Mouse (Mus musculus) layer of hippocampus, adult 8-10 months (tissue): ENCODE measurements around the gene Cdc34. TPM values are rescaled to one million over a fixed set of nuclear protein-coding genes. Genes with fewer than 3 reads are reported as not detected.

Experiments used
- DNase-seq, 2 experiments: peaks; one replicate each; pipeline ENCODE4 v3.0.0; 2022; ENCODE audit warnings: low spot score in 2 of 2
- total RNA-seq, 4 experiments: library from RNA; stranded (reverse); gene quantifications; 2 replicates each; pipeline ENCODE4 v1.2.4; 2022

The Cdc34 gene
- total RNA-seq: 10 to 100 TPM; 57.9 to 67.0 (median 66.1) TPM

DNA sequence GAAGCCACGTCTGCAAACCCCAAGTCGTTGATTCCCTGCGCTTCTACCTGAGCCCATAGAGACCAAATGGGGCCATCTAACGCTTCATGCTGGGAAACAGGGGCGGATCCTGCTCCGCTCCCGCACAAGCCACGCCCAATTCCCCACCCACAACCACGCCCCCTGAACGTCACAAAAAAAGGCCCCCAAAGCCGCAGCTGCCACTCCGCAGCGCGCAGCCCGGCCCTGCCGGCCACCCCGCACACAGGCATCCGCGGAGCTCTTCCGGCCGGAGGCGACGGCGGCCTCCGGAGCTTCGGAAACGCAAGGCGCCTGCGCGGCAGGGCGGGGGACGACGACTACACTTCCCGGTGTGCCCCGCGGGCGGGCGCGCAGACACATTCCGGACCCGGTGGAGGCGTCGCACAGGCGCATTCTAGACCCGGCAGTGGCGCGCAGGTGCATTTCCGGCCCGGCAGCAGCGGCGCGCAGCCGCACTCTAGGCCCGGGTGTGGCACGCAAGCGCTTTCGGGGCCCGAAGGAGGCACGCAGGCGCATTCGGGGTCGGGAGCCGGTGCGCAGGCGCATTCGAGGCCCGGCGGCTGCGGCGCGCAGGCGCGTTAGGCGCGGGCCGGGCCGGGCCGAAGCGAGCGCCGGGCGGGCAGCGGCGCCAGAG is at the start of gene Cdc34:
Gene Cdc34 (plus strand): TSS at position 605 of the 655 bp plus-strand sequence.
- peak; percentile 99 to 100 for DNase-seq

DNA sequence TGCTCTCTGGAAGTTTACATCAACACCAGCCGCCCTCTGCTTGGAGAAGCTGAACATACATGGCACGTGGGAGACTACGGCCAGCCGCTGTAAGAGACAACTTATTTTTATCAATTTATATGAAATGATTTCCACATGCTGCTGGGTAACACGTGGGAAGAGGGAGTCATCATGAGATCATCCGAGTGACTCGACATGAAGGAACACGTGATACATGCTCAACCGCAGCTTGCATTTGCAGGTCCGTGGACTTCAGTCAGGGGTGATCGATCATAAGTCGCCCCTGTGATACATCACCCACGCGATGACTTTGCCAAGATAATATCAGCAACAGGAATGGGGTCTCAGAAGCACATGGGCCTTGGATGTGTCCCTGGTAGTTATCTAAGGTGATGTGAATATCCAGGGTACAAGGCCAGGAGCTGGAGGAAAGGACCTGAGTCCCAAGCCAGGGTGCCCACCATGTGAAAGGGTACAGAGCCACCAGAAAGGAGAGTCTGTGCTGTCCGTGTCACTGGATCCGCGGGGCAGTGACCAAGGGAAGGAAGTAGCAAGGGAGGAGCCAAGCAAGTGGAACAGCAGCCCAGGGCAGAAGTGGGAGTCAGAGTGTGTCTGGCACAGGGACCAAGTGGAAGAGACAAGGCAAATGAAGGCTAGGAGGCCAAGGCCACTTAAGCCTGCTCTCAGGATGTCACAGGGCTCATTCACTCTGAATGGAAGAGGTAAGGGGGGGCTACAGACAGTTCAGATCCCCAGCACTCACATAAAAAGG is 48.8 kb upstream of the Cdc34 start:
- DNase-seq: no peak

DNA sequence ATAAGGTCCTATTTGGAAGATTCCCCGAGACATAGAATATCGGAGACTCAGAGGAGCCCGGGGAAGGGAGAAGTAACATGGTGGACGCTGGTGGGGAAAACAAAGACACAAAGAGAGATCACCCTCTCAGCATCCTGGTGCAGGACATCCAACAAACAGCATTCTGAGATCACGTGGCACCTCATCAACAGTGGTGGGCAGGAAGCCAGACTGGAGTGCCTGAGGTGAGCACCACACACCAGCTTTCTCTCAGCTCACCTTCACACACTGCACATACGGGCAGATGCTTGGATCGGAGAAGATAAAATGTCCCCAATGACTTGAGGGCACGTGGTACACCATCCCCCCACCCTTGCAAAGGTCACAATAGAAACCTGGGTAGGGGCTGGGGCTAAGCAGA is 45.7 kb upstream of the Cdc34 start:
- no peak for DNase-seq

DNA sequence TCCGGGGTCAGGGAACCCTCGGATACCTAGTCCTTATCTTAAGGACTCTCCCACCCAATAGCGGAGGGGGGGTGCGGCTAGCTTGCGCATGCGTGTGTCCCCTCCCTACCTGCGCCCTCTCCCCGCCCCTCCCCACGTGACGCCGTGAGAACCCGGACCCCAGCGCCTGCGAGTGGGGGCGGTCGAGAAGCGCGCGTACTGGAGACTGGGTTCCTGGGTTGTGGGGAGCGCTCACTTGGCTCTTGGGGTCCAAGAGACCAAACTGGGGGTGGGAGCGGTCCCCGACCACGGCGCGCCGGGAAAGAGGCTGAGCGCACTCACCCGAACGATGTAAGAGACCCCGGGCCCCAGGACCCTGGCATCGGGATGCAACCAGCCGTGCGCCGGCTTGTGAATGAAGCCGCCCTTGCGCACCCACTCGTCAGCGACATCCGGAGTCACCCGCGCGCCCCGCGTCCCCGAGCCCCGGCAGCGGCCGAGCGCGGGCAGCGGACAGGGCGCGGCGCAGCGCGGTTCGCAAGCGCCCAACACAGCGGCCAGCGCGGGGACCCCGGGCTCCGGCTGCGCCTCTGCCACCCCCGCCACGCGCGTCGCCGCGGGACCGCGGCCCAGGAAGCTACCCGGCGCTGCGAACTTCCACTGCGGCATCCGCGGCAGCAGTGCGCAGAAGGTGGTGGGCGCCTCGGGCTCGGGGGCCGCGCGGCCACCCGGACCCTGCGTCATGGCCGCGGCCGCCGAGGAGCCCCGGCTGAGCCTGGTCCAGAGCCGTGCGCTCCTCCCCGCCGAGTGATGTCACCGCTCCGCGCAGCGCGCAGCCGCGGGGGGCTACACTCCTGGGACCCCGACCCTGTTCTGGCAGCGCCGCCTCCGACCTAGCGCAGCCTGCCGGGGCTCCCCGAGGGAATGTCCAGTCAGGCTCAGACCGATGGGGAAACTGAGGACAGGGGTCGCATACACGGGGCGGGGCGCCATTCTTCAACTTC is 44.6 kb upstream of the Cdc34 start, which contains the start of gene Shc2:
Gene Shc2 (minus strand): TSS at position 791 of the 983 bp plus-strand sequence.
- DNase-seq: peak; percentile 73 to 78

DNA sequence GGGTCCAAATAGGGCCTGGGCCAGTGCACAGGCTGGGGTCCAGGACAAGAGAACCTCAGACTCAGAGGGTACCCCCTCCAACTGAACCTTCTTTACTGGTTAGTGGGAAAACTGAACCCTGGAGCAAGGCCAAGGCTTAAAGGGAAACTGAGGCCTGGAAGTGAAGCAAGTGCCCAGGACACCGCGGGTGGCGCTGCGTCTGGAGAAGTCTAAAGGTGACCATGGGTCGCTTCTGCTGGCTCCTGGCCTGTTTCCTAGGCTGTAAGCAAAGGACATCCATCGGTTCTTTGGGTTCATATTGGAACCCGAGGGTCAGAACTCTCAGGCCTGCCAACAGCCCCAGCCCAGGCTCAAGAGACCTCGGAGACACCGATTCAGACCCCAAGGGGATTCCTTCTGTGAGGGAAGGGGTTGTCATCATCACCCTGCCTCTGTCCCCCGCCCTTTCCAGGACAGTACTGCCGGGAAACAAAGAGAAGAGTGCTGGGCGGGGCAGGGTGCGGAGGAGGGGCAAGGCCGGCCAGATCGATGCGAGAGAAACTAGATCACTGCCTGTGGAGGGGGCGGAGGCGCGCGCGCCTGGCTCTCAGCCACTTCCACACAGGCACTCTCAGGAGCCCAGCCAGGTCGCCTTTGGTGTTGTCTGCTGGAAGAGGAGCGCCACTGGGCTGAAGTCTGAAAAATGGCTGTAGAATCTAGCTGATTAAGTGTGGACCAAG is 43.4 kb upstream of the Cdc34 start:
- DNase-seq: no peak

DNA sequence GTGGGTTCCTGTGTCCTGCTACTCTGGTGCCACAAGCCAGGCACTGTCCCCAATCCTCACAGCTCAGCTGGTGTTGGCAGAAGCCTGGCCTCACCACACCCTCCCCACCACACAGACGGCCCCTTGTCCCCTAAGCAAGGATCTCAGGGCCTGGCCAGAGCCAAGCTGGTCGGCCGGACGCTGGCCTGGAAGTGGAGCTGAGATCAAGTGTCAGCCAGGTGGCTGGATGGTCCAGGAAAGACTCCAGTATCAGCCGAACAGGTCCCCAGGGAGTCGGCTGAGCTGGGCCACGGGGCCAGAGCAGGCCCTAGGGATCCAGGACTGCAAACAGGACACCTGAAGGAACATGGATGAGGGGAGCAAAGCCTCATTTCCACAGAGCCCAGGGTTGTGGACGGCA is 36.3 kb upstream of the Cdc34 start, which contains the start of gene Odf3l2:
Gene Odf3l2 (minus strand): TSS at position 28 of the 400 bp plus-strand sequence.
- DNase-seq: no peak

DNA sequence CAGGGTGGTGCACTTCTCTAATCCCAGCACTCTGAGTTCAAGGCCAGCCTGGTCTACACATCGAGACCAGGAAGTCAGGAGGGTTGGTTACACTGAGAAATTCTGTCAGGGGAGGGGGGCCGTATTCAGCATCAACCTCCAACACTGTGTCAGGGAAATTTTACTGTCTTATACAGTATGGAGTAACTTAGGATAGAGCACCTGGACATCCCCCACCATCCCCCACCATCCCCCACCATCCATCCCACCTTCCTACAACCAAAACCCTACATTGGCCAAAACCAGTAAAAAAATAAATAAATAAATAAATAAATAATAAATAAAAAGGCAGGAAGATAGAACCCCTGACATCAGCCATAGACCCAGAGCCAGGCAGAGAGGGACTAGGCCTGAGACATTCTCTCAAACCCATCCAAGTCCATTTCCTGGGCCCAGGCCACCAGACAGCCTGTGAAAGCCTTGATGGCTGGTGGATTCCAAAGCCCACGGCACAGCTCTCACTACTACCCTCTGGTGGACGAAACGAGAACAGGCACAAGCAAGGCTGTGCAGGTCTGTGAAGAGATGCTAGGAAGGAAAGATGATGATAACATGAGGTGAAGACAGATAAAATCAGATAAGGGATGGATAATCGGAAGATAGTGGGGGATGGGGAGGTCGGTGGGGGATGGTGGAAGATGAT is 32.8 kb upstream of the Cdc34 start:
- DNase-seq: peak in 1 of 2 experiments; percentile 86

DNA sequence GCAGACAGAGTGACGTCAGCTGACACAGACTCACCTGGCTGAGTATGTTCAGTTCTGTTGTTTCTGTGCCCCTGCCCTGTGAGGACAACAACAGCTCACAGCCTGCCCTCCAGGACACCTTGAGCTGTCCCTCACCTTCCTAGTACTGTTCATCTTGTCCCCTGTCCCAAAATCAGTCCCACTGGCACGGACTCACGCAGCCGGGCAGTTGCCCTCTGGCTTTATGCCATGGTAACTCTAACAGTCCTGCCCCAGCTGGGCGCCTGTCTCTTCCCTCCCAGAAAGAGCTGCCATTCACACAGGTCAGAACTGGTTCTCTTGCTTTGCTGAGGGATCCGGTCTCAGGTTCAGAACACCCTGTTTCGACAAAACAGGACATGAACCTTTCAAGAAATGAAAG is 29.2 kb upstream of the Cdc34 start:
- DNase-seq: no peak

DNA sequence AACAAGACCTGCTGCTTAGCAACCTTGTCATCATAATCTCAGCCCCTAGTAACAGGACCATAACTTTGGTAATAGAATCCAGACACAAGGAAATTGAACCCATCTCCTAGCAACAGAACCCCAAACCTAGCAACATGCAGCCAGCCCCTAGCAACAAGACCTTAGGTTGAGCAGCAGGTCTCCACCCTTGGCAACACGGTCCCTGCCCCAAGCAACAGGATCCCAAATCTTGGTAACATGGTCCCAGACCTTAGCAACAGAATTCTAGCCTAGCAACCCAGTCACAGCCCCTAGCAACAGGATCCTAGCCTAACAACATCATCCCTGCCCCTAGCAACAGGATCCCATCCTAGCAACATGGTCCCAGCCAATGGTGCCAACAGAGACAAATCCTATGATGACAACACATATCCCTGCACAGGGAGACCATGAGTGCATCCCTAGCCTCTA is 27.0 kb upstream of the Cdc34 start:
- DNase-seq: peak; percentile 66 to 72

DNA sequence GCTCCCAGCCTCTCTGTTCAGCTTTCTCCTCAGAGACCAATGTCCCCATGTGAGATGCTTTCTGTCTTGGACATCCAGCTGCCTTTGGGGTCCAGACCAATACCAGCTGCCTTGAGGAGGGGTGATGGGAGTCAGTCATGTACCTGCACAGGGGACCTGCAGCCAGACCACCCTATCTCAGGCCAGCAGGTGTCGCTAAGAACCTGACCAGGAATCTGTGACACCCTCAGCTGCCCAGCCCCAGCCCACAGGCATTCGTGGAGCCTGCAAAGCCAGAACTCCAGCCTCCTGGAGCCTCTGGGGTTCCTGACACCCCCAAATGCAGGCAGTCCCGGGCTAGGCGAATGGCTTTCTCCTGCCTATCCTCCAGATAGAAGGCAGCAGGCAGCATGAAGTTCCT is 23.2 kb upstream of the Cdc34 start:
- DNase-seq: no peak

DNA sequence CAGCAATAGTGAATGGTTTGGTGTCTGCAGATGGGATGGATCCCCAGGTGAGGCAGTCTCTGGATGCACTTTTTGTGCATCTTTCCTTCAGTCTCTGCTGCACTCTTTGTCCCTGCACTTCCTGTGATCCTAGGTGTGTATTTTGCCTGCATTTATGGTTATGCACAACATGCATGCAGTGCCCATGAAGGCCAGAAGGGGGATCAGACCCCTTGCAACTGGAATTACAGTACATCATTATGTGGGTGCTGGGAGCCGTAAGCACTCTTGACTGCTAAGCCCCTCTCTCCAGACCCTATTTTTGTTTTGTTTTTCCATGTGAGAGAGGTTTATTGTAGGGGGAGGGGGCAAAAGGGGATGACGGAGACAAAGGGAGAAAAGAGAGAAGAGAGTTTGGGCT is 21.7 kb upstream of the Cdc34 start:
- no peak for DNase-seq

DNA sequence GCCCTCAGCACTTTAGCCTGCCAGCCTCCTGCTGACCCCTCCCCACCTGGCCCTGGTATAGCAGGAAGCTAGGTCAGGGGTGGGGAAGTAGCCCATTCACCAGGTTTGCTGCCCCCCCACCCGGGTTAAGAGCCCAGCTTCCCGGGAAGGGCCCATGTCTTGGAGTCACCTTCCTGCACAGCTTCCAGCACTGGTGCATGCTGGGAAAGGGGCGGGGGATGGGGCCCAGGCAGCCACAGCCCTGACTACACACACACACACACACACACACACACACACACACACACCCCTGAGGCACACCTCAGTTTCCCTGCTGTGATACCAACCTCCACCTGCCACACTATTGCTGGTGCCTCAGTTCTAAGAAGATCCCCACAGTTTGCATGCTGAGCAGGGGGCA is 20.1 kb upstream of the Cdc34 start:
- DNase-seq: no peak

DNA sequence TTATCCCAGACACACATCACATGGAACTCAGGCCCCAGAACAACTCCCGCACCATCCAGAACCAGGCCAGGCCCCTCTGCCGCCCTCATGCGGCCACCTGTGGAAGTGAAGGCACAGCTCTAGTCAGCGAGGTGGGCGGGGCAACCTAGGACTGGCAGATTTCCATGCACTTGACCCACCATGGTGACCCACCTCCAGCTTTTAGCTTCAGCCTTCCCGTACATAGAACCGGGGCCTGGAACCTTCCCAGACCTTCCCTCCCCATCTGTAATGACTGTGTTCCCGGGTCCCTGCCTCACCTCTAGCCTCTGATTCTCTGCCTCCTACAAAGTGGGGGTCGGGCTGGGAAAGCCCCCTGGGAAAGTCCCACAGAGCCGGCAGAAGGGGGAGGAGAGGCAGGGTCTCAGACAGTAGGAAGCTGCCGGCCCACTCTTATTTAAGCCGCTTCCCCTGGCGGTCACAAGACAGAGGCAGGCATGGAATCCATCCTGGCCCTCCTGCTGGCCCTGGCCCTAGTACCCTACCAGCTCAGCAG is 17.8 kb upstream of the Cdc34 start, which contains the start of gene Madcam1:
Gene Madcam1 (plus strand): TSS at position 429 of the 535 bp plus-strand sequence.
- DNase-seq: peak in 1 of 2 experiments; percentile 68

DNA sequence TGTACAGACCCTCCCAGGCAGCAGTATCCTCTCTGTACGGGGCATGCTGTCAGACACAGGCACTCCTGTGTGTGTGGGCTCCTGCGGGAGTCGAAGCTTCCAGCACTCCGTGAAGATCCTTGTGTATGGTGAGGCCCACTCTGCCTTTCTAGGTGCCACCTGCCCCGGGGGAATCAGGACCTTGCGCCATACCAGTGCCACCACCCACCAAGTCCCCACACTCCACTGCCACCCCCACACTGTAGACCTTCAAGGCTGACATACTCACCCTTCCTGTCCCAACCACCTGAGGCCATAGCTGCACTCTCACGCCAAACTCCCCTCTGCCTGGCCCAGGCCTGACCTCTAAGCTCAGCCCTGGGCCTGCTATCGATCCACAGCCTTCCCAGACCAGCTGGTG is 16.9 kb upstream of the Cdc34 start:
- no peak for DNase-seq

DNA sequence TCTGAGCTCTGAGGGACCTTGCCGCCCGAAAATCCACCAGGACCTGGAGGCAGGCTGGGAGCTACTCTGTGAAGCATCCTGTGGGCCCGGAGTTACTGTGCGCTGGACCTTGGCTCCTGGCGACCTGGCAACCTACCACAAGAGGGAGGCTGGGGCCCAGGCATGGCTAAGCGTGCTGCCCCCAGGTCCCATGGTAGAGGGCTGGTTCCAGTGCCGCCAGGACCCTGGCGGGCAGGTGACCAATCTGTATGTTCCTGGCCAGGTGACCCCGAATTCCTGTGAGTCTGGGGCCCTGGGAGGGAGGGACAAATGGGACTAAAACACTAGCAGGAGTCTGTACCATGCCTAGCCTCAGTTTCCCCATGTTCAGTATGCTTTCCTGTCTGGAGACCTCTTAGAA is 15.5 kb upstream of the Cdc34 start:
- DNase-seq: no peak

DNA sequence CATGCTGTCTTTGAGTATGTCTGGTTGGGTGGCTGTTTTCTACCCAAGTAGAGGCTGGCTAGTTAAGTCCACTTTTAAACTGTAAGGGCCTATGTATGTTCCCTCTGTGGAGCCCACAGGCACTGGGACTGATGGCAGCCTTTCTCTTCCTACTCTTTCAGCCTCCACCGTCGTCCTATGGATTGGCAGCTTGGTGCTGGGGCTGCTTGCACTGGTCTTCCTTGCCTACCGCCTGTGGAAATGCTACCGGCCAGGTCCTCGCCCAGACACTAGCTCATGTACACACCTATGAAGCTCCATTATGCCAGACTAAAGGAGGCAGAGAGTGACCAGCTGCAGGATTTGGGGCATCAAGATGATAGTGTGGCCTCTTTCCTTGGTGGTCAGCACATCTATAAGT is 13.9 kb upstream of the Cdc34 start:
- DNase-seq: no peak

DNA sequence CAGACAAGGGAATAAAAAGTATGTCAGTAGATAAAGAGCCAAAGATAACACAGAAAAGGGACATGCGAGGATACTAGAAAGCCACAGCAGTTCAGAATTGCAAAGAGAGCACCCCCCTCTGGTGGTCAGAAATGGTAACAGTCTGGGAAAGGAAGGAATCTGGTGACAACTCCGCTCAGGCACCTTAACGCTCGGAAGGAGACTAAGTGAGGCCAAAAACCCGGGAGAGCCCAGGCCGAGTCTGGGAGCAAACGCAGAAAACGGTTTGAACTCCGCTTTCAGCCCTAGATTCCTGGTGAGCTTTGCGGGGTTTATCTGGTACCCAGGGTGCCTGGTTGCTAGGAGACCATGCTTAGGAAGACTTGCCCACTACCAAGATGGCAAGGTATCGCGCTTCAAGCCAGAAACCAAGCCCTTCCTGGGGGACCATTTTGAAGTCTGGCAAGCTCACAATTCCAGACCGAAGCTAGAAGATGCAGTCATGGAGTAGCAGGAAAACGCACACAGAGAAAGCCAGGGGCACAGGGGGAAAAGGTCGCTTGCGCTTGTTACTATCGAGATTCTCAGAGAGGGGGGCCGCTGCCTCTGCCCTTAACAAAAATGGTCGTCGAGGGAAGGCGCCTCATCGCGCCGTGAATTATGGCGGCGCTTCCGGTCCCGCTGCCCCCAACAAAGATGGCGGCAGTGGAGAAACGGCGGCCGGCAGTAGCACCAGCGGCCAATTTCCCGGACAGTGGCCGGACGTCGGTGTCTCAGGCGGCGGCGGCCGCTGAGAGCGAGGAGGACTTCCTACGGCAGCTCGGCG is 13.0 kb upstream of the Cdc34 start, which contains the start of gene Tpgs1:
Gene Tpgs1 (plus strand): TSS at position 599 of the 805 bp plus-strand sequence.
- DNase-seq: peak; percentile 90 to 92

DNA sequence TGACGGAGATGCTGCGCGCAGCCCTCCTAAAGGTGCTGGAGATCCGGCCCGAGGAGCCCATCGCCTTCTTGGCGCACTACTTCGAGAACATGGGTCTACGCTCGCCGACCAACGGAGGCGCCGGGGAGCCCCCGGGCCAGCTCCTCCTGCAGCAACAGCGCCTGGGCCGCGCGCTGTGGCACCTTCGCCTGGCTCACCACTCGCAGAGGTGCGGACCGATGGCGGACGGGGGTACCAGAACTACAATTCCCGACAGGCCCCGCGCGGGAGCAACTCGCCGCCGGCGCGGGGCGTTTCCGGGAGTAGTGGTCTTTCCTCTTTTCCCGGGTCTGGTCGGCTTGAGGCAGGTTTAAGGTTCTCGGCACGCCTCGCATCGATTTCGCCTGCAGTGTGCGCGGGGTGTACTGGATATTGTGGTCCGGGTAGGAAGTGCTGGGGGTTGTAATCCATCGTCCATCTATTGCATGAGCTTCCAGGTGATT is 12.4 kb upstream of the Cdc34 start:
- DNase-seq: peak; percentile 77
